Mouse (Mus musculus) midbrain, postnatal 0 days (tissue): Measurements from ENCODE around the gene Tspan4. TPM values are rescaled to one million over a fixed set of nuclear protein-coding genes. Genes with fewer than 3 reads are reported as not detected.

ENCODE experiments used
- ATAC-seq: fragments of 200-750 bp; cut with Nextera tagmentation; 2 replicates; pipeline ENCODE4 v1.8.0; 2017; ENCODE audit warnings: moderate number of reproducible peaks, mild to moderate bottlenecking, moderate TSS enrichment, moderate library complexity; ENCODE audit not compliant: low FRiP score
- DNase-seq: peaks from one replicate; pipeline ENCODE4 v3.0.0-alpha.2; 2015; ENCODE audit warnings: low spot score
- H3K27ac ChIP-seq: fragments of 300-500 bp; sonication (generic); 2 replicates; pipeline ENCODE4 v1.5.1; 2014; ENCODE audit warnings: low read depth, mild to moderate bottlenecking, low read length, mixed read lengths
- H3K27me3 ChIP-seq: fragments of 300-500 bp; sonication (generic); 2 replicates; pipeline ENCODE4 v1.6.1; 2014; ENCODE audit warnings: low read length, control low read depth, mixed read lengths; ENCODE audit not compliant: insufficient read depth
- H3K36me3 ChIP-seq: fragments of 300-500 bp; sonication (generic); 2 replicates; pipeline ENCODE4 v1.6.1; 2014; ENCODE audit warnings: low read length, control low read depth, mixed read lengths; ENCODE audit not compliant: insufficient read depth
- H3K4me1 ChIP-seq: fragments of 300-500 bp; sonication (generic); 2 replicates; pipeline ENCODE4 v1.6.1; 2014; ENCODE audit warnings: mild to moderate bottlenecking, control low read depth, antibody characterized with exemption, low read length, mixed read lengths; ENCODE audit not compliant: insufficient read depth
- H3K4me2 ChIP-seq: fragments of 300-500 bp; sonication (generic); 2 replicates; pipeline ENCODE4 v1.6.1; 2014; ENCODE audit warnings: low read depth, mild to moderate bottlenecking, low read length, mixed read lengths; ENCODE audit not compliant: poor library complexity, severe bottlenecking
- H3K4me3 ChIP-seq: fragments of 300-500 bp; sonication (generic); 2 replicates; pipeline ENCODE4 v1.5.1; 2014; ENCODE audit warnings: low read depth, mild to moderate bottlenecking, low read length, moderate library complexity
- H3K9ac ChIP-seq: fragments of 300-500 bp; sonication (generic); replicated peaks from 2 replicates; pipeline ENCODE4 v1.6.1; 2014; ENCODE audit warnings: mild to moderate bottlenecking, low read length, moderate library complexity, mixed read lengths; ENCODE audit not compliant: poor library complexity, severe bottlenecking
- H3K9me3 ChIP-seq: fragments of 300-500 bp; sonication (generic); 2 replicates; pipeline ENCODE4 v1.6.1; 2016; ENCODE audit warnings: low read length, control low read depth
- CTCF ChIP-seq: IDR thresholded peaks from 2 replicates; pipeline ENCODE4 v1.5.1; 2016; ENCODE audit warnings: antibody characterized with exemption, mild to moderate bottlenecking
- WGBS: fragments of 180-500 bp; shearing (Covaris S2); extraction: QIAGEN DNeasy Blood & Tissue Kit; methylation state at CpG from one replicate; pipeline ENCODE4 v1.1.7; 2014; 5-methylcytosine and 5-hydroxymethylcytosine counted together
- polyA plus RNA-seq: library from polyadenylated mRNA; unstranded; fragments of >200 nt; fragmentation: Nextera tagmentation; extraction: Ambion mirVana; gene quantifications from 2 replicates; pipeline ENCODE4 v1.2.1, GENCODE M21; 2015
- total RNA-seq: library from RNA; depleted of rRNA; stranded (reverse); fragments of >200 nt; gene quantifications from 2 replicates; pipeline ENCODE4 v1.2.3, GENCODE M21; 2014

The Tspan4 gene
- total and polyA plus RNA-seq, 2 experiments from 2014 or later: 68.1 to 94.8 TPM

GRCm38 (mm10) chr7:141518926-141519325 lies 43.9 kb downstream of the Tspan4 start:
- TF ChIP-seq CTCF: no peak
- H3K36me3 ChIP-seq: peaks cover 30% of the 10 kb centered on the region
- WGBS: 80% methylated on average over 3 of the region's 3 CpGs
- H3K9me3 ChIP-seq: no peaks in the 10 kb centered on the region
- H3K4me2 ChIP-seq: no peak overlapping the region
- no peaks in the 10 kb centered on the region for H3K27me3 ChIP-seq
- H3K4me1 ChIP-seq: no peaks in the 10 kb centered on the region
- no peak overlapping the region for H3K27ac ChIP-seq
- H3K4me3 ChIP-seq: no peak overlapping the region
- ATAC-seq (no peak), DNase-seq (no peak)
- H3K9ac ChIP-seq: no peak overlapping the region

GRCm38 (mm10) chr7:141519795-141520194 lies 44.8 kb downstream of the Tspan4 start:
- TF ChIP-seq CTCF: no peak
- Histone ChIP-seq H3K4me1 (no peaks in the 10 kb centered on the region), H3K27me3 (no peaks in the 10 kb centered on the region), H3K9ac (no peak overlapping the region), H3K36me3 (peaks cover 30% of the 10 kb centered on the region), H3K9me3 (no peaks in the 10 kb centered on the region), H3K27ac (no peak overlapping the region), H3K4me2 (no peak overlapping the region), H3K4me3 (no peak overlapping the region)
- WGBS: 78% methylated on average over 1 of the region's 1 CpGs
- ATAC-seq (no peak), DNase-seq (no peak)

DNA sequence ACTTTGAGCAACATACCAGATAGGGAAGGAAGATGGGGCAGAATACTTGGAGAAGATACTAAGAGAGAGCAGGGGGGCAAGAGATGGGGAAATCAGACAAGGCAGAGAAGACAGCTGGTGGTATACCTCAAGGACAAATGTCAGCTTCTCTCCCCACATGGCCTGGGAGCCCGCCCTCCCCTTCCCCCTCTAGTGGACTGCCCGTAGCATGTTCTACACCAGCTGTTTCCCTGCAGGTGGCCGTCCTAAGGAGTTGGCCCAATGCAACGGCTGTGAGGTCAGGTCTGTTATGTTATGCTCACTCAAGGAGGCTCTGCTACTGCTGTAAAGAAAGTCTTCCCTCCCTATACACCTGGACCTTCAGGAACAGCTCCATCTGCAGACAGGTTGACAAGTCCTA lies 48.0 kb downstream of the Tspan4 start:
- H3K27me3 ChIP-seq: no peaks in the 10 kb centered on the region
- H3K4me3 ChIP-seq: no peak overlapping the region
- no peak overlapping the region for H3K9ac ChIP-seq
- H3K4me2 ChIP-seq: no peak overlapping the region
- H3K9me3 ChIP-seq: no peaks in the 10 kb centered on the region
- ATAC-seq: no peak
- no peak for DNase-seq
- H3K4me1 ChIP-seq: no peaks in the 10 kb centered on the region
- 38% methylated on average over 4 of the region's 4 CpGs for WGBS
- H3K27ac ChIP-seq: no peak overlapping the region
- peak; percentile 4; the same call in 1 of the 2 replicates for TF ChIP-seq CTCF
- peaks cover 32% of the 10 kb centered on the region for H3K36me3 ChIP-seq

DNA sequence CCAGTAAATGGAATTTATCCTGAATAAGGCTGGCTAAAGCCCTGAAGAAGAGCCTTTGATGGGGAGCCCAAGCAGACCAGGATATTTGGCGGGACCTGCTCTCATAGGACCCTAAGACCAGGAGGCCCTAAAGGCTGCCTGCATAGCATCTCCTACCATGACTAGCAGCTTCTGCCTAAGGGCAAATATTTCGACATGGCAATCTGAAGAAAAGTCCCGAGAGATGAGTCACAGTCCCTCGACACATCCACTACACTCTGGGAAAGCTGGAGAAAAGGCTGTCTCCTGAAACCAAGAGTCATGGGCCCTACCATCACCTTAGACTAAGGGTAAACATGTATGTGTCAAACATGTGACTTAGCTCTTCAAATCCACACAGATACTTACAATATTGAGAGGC lies 49.2 kb downstream of the Tspan4 start:
- H3K9ac ChIP-seq: no peak overlapping the region
- no peaks in the 10 kb centered on the region for H3K9me3 ChIP-seq
- ATAC-seq (no peak), DNase-seq (no peak)
- 92% methylated on average over 4 of the region's 4 CpGs for WGBS
- H3K27me3 ChIP-seq: no peaks in the 10 kb centered on the region
- no peaks in the 10 kb centered on the region for H3K4me1 ChIP-seq
- no peak for TF ChIP-seq CTCF
- no peak overlapping the region for H3K4me3 ChIP-seq
- no peak overlapping the region for H3K4me2 ChIP-seq
- no peak overlapping the region for H3K27ac ChIP-seq
- H3K36me3 ChIP-seq: peaks cover 35% of the 10 kb centered on the region

DNA sequence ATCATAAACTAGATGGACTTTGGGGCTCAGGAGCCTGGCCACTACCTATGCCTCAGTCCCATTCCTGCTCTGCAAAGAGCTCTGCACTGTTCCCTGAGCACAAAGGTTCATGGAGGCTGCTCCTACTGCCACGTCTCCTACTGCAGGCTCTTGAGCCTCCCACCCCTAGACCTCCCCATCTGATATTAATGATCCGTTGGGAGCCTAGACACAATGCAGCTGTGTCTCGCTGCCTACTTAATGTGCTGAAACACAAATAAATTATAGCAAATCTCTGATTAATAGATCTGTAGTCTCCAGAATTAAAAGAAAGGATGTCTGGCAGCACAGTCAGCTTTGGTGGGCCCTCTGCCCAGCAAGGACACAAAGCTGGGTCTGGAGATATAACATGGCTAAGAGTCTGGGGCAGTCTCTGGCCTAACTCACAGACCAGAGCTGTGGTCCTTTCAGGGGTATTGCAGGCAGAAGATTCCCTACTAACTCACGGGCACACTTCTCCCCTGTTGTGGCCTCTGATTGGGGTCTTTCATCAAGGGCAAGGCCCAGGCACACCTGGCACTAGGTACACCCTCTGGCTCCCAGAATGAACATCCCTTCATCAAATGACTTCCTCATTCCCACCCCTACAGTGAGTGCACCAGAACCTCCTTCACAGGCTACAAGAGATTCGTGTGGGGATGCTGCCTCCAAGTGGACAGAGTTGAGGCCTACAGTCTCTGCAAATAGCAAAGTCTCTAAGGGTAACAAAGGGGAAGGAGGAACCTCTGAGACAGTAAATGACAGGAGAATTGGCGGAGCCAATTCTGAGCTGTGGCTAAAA lies 49.9 kb downstream of the Tspan4 start:
- Histone ChIP-seq H3K4me1 (no peaks in the 10 kb centered on the region), H3K9me3 (no peaks in the 10 kb centered on the region), H3K36me3 (peaks cover 39% of the 10 kb centered on the region), H3K27ac (no peak overlapping the region), H3K4me2 (no peak overlapping the region), H3K27me3 (no peaks in the 10 kb centered on the region), H3K9ac (no peak overlapping the region), H3K4me3 (no peak overlapping the region)
- TF ChIP-seq CTCF: peak; percentile 94
- ATAC-seq (peak; percentile 85), DNase-seq (peak; percentile 85)
- WGBS: 52% methylated on average over 6 of the region's 6 CpGs

- Histone ChIP-seq H3K4me1 (no peaks in the 10 kb centered on the region), H3K27ac (no peak overlapping the region), H3K27me3 (no peaks in the 10 kb centered on the region), H3K4me3 (no peak overlapping the region), H3K9ac (no peak overlapping the region), H3K9me3 (no peaks in the 10 kb centered on the region), H3K4me2 (no peak overlapping the region), H3K36me3 (peaks cover 39% of the 10 kb centered on the region)
- DNase-seq (no peak), ATAC-seq (peak; percentile 10; the same call in 1 of the 2 replicates)
- no peak for TF ChIP-seq CTCF
- 90% methylated on average over 4 of the region's 4 CpGs for WGBS
Observed at GRCm38 (mm10) chr7:141525580-141525925, 50.5 kb downstream of the Tspan4 start.
